Mouse (Mus musculus): ENCODE data around the gene Tspan18.

- TF ChIP-seq CTCF (IDR thresholded peaks at IDR 0.05; ENCODE audit: insufficient read depth, low read length) (no peak), POLR2A (IDR thresholded peaks at IDR 0.05; ENCODE audit: borderline replicate concordance, extremely low read depth, low read depth, low read length) (no peak)
These were observed 5.2 kb upstream of the Tspan18 start for GRCm38 (mm10) chr2:93339373-93340106.

Measured in lung, adult 2 months (tissue).